Mouse (Mus musculus) limb, embryonic 10.5 days (tissue): Measurements from ENCODE around the gene Gm3435. TPM values are rescaled to one million over a fixed set of nuclear protein-coding genes. Genes with fewer than 3 reads are reported as not detected.
"Not testable (repeated sequence)": the region's sequence is repeated elsewhere in the genome, so short reads cannot be mapped to it uniquely, and the experiment has no call there.

ENCODE experiments used
- DNase-seq: peaks from one replicate; pipeline ENCODE4 v3.0.0-alpha.2; 2017; ENCODE audit warnings: low spot score
- H3K27ac ChIP-seq: fragments of 300-500 bp; sonication (generic); 2 replicates; pipeline ENCODE4 v1.5.1; 2016; ENCODE audit warnings: mild to moderate bottlenecking
- H3K27me3 ChIP-seq: fragments of 300-500 bp; sonication (generic); 2 replicates; pipeline ENCODE4 v1.6.1; 2016; ENCODE audit warnings: low read depth, mild to moderate bottlenecking; ENCODE audit not compliant: poor library complexity, severe bottlenecking
- H3K36me3 ChIP-seq: fragments of 300-500 bp; sonication (generic); 2 replicates; pipeline ENCODE4 v1.6.1; 2016; ENCODE audit warnings: mild to moderate bottlenecking, moderate library complexity
- H3K4me1 ChIP-seq: fragments of 300-500 bp; sonication (generic); 2 replicates; pipeline ENCODE4 v1.6.1; 2016
- H3K4me3 ChIP-seq: fragments of 300-500 bp; sonication (generic); 2 replicates; pipeline ENCODE4 v1.5.1; 2016; ENCODE audit warnings: mild to moderate bottlenecking, moderate library complexity
- H3K9me3 ChIP-seq: fragments of 300-500 bp; sonication (generic); replicated peaks from 2 replicates; pipeline ENCODE4 v1.6.1; 2016; ENCODE audit warnings: mild to moderate bottlenecking
- WGBS: fragments of 180-500 bp; shearing (Covaris S2); methylation state at CpG from one replicate; pipeline ENCODE4 v1.1.7; 2016; 5-methylcytosine and 5-hydroxymethylcytosine counted together
- polyA plus RNA-seq: library from polyadenylated mRNA; unstranded; fragments of >200 nt; fragmentation: Nextera tagmentation; extraction: Ambion mirVana; gene quantifications from 2 replicates; pipeline ENCODE4 v1.2.1, GENCODE M21; 2016

Gm3435 gene
- 4.8 and 4.9 TPM in 2 replicates for polyA plus RNA-seq

DNA sequence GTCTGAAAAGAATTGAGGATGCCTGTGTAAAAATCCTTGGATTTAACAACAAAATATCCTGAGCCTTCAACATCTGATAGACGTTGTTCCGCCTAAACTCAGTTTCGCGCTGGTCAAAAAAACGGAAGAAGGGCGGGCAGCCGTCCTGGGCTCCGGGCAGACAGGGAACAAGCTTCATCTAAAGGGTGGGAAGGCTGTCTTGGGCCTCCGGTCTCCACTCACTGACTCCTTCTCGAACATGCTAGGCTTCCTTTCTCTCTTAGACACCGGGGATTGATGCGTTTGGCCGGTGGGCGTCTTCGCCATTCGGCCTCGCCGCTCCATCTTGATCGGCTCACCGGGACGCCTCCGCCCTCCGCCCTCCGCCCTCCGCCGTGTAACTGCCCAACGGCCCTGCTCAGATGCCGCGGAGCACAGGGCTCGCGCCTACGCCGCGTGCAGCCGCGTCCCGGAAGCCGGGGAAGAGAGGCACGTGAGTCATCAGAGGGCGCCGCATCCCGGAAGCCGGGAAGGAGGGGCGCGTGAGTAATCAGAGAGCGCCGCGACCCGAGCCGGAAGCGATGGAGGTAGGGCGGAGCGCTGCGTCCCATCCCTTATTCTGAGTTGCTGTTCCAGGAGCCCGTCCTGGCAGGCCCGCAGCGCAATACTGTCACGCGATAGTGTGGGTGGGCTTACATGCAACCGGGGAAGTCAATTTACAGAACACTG is at the start of gene Gm3435:
TSS of gene Gm3435 (plus strand) at position 471 of the 708 bp plus-strand sequence.
- H3K4me1 ChIP-seq, H3K27me3 ChIP-seq, H3K9me3 ChIP-seq, H3K4me3 ChIP-seq, H3K27ac ChIP-seq, H3K36me3 ChIP-seq, DNase-seq: not testable (repeated sequence)
- WGBS = no CpG with 5 or more reads among the region's 60 CpGs

DNA sequence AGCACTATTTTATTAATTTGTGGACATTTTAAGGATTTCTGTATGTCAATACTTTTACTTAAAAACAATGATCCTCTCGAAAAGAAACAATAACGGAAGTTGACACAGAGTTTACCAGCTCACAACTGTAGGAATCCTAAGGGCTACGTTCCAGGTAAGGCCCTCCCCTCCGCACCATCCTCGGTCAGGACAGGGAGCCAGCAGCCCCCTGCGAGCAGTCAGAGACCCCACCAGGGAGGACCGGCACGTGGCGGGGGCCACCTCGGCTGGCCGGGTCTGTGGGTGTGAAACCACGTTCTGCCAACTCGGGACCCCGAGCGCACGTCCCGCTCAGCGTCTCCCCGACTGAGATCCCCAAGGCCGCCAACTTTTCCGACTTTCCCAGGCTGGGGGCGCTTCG is 49.5 kb upstream of the Gm3435 start:
- Histone ChIP-seq H3K9me3 (no peaks in the 10 kb centered on the region), H3K4me3 (peak overlapping the region; percentile 77), H3K27me3 (no peaks in the 10 kb centered on the region), H3K4me1 (peaks cover 12% of the 10 kb centered on the region), H3K27ac (peak overlapping the region; percentile 86), H3K36me3 (peaks cover 19% of the 10 kb centered on the region)
- WGBS = under 1% methylated on average over 23 of the region's 23 CpGs
- peak; percentile 53 for DNase-seq

DNA sequence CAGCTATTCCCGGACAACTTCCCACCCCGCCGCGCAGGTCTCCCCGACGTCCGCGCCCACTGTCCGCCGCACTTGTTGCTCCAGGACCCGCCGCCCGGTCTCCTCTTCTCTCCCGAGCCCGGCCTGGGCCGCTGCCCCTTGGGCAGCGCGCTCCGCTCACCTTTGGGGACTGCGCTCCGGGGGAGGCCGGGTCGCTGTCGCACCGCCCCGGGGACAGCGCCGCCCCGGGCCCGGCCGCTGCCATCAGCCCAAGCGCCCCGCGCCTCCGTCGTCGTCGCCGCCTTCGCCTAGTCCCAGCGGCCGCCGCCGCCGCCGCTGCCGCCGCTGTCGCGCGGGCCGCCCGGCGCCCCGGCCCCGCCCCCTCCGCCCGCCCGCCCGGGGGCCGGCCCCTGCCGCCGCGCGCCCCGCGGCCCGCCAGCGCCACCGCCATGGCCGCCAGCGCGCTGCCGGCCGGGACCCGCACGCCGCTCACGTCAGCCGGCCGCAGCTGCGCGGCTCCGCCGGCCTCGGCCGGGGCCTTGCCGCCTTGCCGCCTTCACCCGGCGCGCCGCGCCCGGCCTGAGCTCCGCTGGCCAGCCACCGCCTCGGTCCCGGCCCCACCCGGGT is 48.9 kb upstream of the Gm3435 start, which contains the start of gene Phf10:
TSS of gene Phf10 (minus strand) at position 323 of the 606 bp plus-strand sequence.
- Histone ChIP-seq H3K4me1 (peaks cover 12% of the 10 kb centered on the region), H3K4me3 (peak within 1 kb of the TSS; percentile 77), H3K27ac (peak within 1 kb of the TSS; percentile 86), H3K36me3 (peaks cover 17% of the 10 kb centered on the region)
- H3K27me3 ChIP-seq, H3K9me3 ChIP-seq: not testable (repeated sequence)
- 7% methylated on average over 57 of the region's 100 CpGs for WGBS
- peak; percentile 53 for DNase-seq

- not testable (repeated sequence) for H3K4me3 ChIP-seq, H3K9me3 ChIP-seq, H3K27me3 ChIP-seq, DNase-seq, H3K27ac ChIP-seq
- H3K4me1 ChIP-seq = peaks cover 12% of the 10 kb centered on the region
- peaks cover 11% of the 10 kb centered on the region for H3K36me3 ChIP-seq
- no CpG with 5 or more reads among the region's 44 CpGs for WGBS
Measured at GRCm38 (mm10) chr17:14961557-14962154, 48.3 kb upstream of the Gm3435 start.

DNA sequence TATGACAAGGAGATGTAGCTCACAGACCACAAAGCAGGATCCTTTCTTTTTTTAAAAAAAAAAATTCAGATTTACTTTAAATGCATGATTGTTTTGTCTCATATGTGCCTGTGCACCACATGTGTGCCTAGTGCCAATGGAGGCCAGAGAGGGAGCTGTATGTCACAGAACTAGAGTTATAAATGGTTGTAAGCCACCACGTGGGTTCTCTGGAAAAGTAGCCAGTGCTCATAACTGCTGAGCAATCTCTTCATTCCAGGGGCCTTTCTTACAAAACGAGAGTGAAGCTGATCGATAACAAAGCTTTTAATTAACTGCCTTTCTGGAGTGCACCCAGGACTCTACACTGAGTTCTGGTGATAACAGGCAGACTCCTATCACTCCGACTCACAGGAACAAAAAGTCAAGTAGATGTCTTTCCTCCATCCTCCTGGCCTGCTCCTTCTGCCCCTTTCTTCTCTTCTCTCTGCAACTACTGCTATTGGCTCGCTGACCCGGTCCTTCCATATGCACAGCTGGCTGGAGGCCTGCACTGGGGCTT is 41.5 kb upstream of the Gm3435 start:
- H3K27me3 ChIP-seq, DNase-seq, H3K4me3 ChIP-seq, H3K4me1 ChIP-seq, H3K36me3 ChIP-seq, H3K27ac ChIP-seq, H3K9me3 ChIP-seq: not testable (repeated sequence)
- no CpG with 5 or more reads among the region's 6 CpGs for WGBS

DNA sequence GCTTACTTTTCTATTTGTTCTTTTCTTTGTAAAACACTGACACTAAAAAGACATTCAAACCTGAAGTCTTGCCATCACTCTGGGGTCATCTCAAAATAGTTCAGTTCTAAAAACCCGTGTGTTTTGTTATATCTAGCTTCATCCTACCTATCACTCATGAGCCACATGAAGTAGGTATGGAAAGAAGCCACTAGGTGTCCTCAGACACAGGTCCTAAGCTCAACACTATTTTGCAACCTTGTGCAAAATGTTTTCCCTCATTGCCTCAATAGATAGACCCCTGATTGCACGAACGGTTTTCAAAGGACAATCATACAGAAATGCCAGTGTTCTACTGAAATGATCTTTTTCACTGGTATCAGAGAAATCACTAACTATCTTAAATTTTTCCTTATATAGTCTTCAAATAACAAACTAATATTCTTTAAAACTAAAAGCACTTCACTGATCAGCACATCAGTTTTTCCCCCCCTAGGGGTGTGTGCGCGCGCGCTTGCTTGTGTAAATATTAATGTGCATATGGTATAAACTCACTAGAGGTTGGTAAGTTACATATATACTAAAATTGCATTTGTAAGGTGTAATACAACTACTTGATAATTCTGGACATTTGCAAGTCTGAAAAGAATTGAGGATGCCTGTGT is 32.1 kb upstream of the Gm3435 start:
- DNase-seq, H3K4me3 ChIP-seq: not testable (repeated sequence)
- 6% methylated on average over 4 of the region's 7 CpGs for WGBS

DNA sequence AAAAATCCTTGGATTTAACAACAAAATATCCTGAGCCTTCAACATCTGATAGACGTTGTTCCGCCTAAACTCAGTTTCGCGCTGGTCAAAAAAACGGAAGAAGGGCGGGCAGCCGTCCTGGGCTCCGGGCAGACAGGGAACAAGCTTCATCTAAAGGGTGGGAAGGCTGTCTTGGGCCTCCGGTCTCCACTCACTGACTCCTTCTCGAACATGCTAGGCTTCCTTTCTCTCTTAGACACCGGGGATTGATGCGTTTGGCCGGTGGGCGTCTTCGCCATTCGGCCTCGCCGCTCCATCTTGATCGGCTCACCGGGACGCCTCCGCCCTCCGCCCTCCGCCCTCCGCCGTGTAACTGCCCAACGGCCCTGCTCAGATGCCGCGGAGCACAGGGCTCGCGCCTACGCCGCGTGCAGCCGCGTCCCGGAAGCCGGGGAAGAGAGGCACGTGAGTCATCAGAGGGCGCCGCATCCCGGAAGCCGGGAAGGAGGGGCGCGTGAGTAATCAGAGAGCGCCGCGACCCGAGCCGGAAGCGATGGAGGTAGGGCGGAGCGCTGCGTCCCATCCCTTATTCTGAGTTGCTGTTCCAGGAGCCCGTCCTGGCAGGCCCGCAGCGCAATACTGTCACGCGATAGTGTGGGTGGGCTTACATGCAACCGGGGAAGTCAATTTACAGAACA is 31.5 kb upstream of the Gm3435 start, which contains the start of the genes 9030025P20Rik and Gm3417:
TSS of gene 9030025P20Rik (plus strand) at position 107 of the 677 bp plus-strand sequence.
TSS of gene Gm3417 (minus strand) at position 429 of the 677 bp plus-strand sequence.
- not testable (repeated sequence) for H3K27ac ChIP-seq, H3K9me3 ChIP-seq, H3K36me3 ChIP-seq, DNase-seq, H3K4me3 ChIP-seq, H3K27me3 ChIP-seq, H3K4me1 ChIP-seq
- no CpG with 5 or more reads among the region's 60 CpGs for WGBS

More for the DNA sequence above, 32.1 kb upstream of the Gm3435 start:
- not testable (repeated sequence) for H3K9me3 ChIP-seq, H3K4me1 ChIP-seq, H3K36me3 ChIP-seq, H3K27ac ChIP-seq, H3K27me3 ChIP-seq

DNA sequence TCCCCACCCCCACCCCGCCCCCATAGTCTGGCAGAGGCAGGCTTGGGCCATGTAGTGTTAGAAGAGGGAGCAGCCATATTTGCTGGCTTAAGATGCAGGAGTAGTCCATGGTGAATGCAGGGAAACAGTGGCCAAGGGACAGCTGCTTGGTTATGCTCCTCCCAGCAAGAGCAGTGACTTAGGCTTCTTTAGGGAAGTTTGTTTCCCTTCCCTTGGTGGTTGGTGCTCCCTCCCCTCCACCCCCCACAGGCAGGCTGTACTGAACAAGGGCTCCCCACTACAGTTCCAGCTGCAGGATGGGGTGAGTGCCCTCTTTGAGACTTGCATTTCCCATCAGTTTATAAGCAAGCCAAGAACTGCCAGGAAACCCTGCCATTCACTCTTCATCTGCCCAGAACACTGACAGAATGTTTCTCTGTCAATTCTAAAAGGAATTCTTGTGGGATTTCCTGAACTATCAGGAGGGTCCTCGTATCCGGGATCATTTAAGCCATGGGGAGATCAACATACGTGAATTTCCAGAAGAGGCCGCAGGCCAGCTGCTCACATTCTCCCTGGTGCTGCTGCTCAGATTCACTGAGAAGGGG is 19.8 kb upstream of the Gm3435 start:
- not testable (repeated sequence) for DNase-seq, H3K9me3 ChIP-seq, H3K4me1 ChIP-seq, H3K27me3 ChIP-seq, H3K36me3 ChIP-seq, H3K27ac ChIP-seq, H3K4me3 ChIP-seq
- 91% methylated on average over 4 of the region's 5 CpGs for WGBS

- H3K9me3 ChIP-seq, H3K36me3 ChIP-seq, DNase-seq, H3K27me3 ChIP-seq, H3K27ac ChIP-seq, H3K4me3 ChIP-seq, H3K4me1 ChIP-seq: not testable (repeated sequence)
- no CpG with 5 or more reads among the region's 98 CpGs for WGBS
Measured at GRCm38 (mm10) chr17:14992522-14993138, 17.3 kb upstream of the Gm3435 start.

DNA sequence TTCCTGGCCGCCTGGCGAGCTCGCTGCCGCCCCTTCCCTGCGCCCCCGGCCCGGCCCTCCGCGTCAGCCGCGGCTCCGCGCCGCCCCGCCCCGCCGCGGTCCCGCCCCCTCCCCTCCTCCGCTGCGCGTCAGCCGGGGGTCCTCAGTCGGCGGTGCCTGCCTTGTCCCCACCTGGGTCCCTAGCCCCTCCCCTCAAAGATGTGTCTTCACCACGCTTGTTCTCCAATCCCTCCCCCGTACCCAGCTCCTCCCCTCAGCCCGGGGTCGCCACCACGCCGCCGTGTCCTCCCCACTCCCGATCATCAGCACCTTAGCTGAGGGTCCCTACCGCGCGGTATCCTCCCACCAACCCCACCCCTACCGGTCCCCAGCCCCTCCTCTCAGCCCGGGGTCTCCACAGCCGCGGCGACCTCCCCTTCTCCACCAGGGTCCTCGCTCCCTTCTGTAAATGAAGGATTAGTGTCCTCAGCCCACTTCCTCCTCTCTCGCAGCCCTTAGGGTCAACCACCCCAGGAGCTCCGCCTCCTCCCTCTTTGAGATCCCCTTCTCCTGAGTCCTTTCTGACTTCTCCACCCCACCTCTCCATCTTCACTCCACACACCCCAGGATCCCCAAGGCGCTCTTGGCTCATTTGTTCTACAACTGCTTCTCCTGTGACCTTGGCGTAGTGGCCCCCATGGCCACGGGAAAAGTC is 16.7 kb upstream of the Gm3435 start:
- WGBS = no CpG with 5 or more reads among the region's 47 CpGs

DNA sequence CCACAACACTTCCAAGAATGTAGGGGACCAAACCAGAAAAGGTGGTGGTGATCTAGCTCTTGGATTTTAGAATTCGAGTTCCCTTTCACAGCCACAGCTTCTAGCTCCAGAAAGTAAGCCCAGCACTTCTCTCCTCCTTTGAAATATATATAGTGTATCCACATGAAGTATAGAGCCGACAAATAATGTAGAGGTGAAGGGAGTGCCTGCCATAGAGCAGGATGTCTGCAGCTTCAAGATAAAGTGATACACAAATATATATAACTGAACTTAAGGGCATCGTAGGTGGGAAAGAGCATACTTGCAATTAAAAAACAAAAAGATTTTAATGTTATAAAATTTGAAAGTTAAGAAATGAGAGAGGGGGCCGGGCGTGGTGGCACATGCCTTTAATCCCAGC is 15.8 kb upstream of the Gm3435 start:
- not testable (repeated sequence) for H3K4me1 ChIP-seq, H3K27ac ChIP-seq, DNase-seq, H3K36me3 ChIP-seq, H3K9me3 ChIP-seq, H3K4me3 ChIP-seq, H3K27me3 ChIP-seq
- WGBS = no CpG with 5 or more reads among the region's 5 CpGs

More for the DNA sequence above, 16.7 kb upstream of the Gm3435 start:
- not testable (repeated sequence) for H3K27ac ChIP-seq, DNase-seq, H3K4me3 ChIP-seq, H3K27me3 ChIP-seq, H3K4me1 ChIP-seq, H3K9me3 ChIP-seq, H3K36me3 ChIP-seq
